Mouse (Mus musculus) embryo, embryonic 10.5 days (tissue): ENCODE data around the gene Wdsub1.
A peak's percentile ranks its signal among the peaks of the same experiment; 100 is the strongest.
"Not testable (repeated sequence)": the region's sequence is repeated elsewhere in the genome, so short reads cannot be mapped to it uniquely, and the experiment has no call there.

Experiments used
- DNase-seq: peaks from one replicate; pipeline ENCODE4 v3.0.0-alpha.2; 2015; ENCODE audit warnings: low spot score

Wdsub1 gene

GRCm38 (mm10) chr2:59881831-59882741 is at the start of gene Wdsub1:
Gene Wdsub1, minus strand, starts transcription at chr2:59882591.
- DNase-seq, result peak; percentile 96

- no peak for DNase-seq
These were observed 31.2 kb upstream of the Wdsub1 start for GRCm38 (mm10) chr2:59913610-59914009.

- no peak for DNase-seq
These were observed 25.7 kb upstream of the Wdsub1 start for GRCm38 (mm10) chr2:59908048-59908447.

GRCm38 (mm10) chr2:59904007-59904406 is 21.6 kb upstream of the Wdsub1 start:
- DNase-seq, result no peak

GRCm38 (mm10) chr2:59898666-59899065 is 16.3 kb upstream of the Wdsub1 start:
- DNase-seq, result no peak

- DNase-seq, result no peak
These were observed 15.7 kb upstream of the Wdsub1 start for GRCm38 (mm10) chr2:59898105-59898504.

GRCm38 (mm10) chr2:59896837-59897236 is 14.4 kb upstream of the Wdsub1 start:
- DNase-seq, result no peak

GRCm38 (mm10) chr2:59896400-59896799 is 14.0 kb upstream of the Wdsub1 start:
- no peak for DNase-seq

- DNase-seq, result no peak
These were observed 7.3 kb upstream of the Wdsub1 start for GRCm38 (mm10) chr2:59889699-59890098.

- no peak for DNase-seq
These were observed 421 bp upstream of the Wdsub1 start for GRCm38 (mm10) chr2:59882742-59883281.

GRCm38 (mm10) chr2:59881404-59881803 is 987 bp downstream of the Wdsub1 start:
- DNase-seq, result no peak

- DNase-seq, result no peak
These were observed 4.2 kb downstream of the Wdsub1 start for GRCm38 (mm10) chr2:59878221-59878620.

- DNase-seq, result no peak
These were observed 5.1 kb downstream of the Wdsub1 start for GRCm38 (mm10) chr2:59877335-59877734.

- no peak for DNase-seq
These were observed 5.9 kb downstream of the Wdsub1 start for GRCm38 (mm10) chr2:59876482-59876881.

- DNase-seq, result no peak
These were observed 11.9 kb downstream of the Wdsub1 start for GRCm38 (mm10) chr2:59870526-59870925.

GRCm38 (mm10) chr2:59862618-59863017 is 19.8 kb downstream of the Wdsub1 start:
- no peak for DNase-seq

GRCm38 (mm10) chr2:59854363-59854762 is 28.0 kb downstream of the Wdsub1 start:
- DNase-seq, result no peak

GRCm38 (mm10) chr2:59853543-59853942 is 28.8 kb downstream of the Wdsub1 start:
- DNase-seq, result no peak

- no peak for DNase-seq
These were observed 29.5 kb downstream of the Wdsub1 start for GRCm38 (mm10) chr2:59852916-59853315.

- not testable (repeated sequence) for DNase-seq
These were observed 30.5 kb downstream of the Wdsub1 start for GRCm38 (mm10) chr2:59851885-59852284.

- no peak for DNase-seq
These were observed 38.5 kb downstream of the Wdsub1 start for GRCm38 (mm10) chr2:59843848-59844247.

GRCm38 (mm10) chr2:59843156-59843555 is 39.2 kb downstream of the Wdsub1 start:
- DNase-seq, result no peak

GRCm38 (mm10) chr2:59842556-59843008 is 39.8 kb downstream of the Wdsub1 start:
- no peak for DNase-seq
